Mouse (Mus musculus) E14TG2a.4 (cell line): Measurements from ENCODE around the gene Pacsin1.

Experiments
- H3K27me3 ChIP-seq: 2 replicates; pipeline ENCODE4 v1.6.1; 2014; ENCODE audit warnings: low read length, control low read depth; ENCODE audit not compliant: insufficient read depth
- H3K36me3 ChIP-seq: 2 replicates; pipeline ENCODE4 v1.6.1; 2014; ENCODE audit warnings: low read length, control low read depth; ENCODE audit not compliant: insufficient read depth
- H3K4me1 ChIP-seq: replicated peaks from 2 replicates; pipeline ENCODE4 v1.6.1; 2014; ENCODE audit warnings: low read depth, low read length, control low read depth
- H3K4me3 ChIP-seq: replicated peaks from 2 replicates; pipeline ENCODE4 v1.5.1; 2014; ENCODE audit warnings: mild to moderate bottlenecking, low read length
- H3K9me3 ChIP-seq: 2 replicates; pipeline ENCODE4 v1.6.1; 2014; ENCODE audit warnings: low read length, control low read depth
- CTCF ChIP-seq: conservative IDR thresholded peaks from 2 replicates; pipeline ENCODE4 v1.5.1; 2014; ENCODE audit warnings: low read length
- NANOG ChIP-seq: IDR thresholded peaks from 2 replicates; pipeline ENCODE4 v1.6.1; 2014; ENCODE audit warnings: borderline replicate concordance, low read length, mixed read lengths
- POU5F1 ChIP-seq: IDR thresholded peaks from 2 replicates; pipeline ENCODE4 v1.6.1; 2014; ENCODE audit warnings: low read length, borderline replicate concordance

Pacsin1 gene

GRCm38 (mm10) chr17:27734344-27735073, 79.2 kb downstream of the Pacsin1 start:
- TF ChIP-seq CTCF, result no peak
- TF ChIP-seq POU5F1, result no peak
- TF ChIP-seq NANOG, result no peak
- Histone ChIP-seq H3K9me3 (no peaks in the 10 kb centered on the region), H3K4me3 (no peak overlapping the region), H3K4me1 (peaks cover 44% of the 10 kb centered on the region), H3K27me3 (no peaks in the 10 kb centered on the region), H3K36me3 (no peaks in the 10 kb centered on the region)

- Histone ChIP-seq H3K36me3 (0 out of 2 replicates have a peak, but pooled peaks cover 4% of the 10 kb centered on the region), H3K4me3 (no peak overlapping the region), H3K9me3 (no peaks in the 10 kb centered on the region), H3K27me3 (no peaks in the 10 kb centered on the region), H3K4me1 (peaks cover 54% of the 10 kb centered on the region)
- TF ChIP-seq POU5F1, result no peak
- TF ChIP-seq NANOG, result no peak
- no peak for TF ChIP-seq CTCF
Observed at GRCm38 (mm10) chr17:27740961-27741360, 85.7 kb downstream of the Pacsin1 start.

- TF ChIP-seq POU5F1 (no peak), CTCF (no peak)
- no peaks in the 10 kb centered on the region for H3K9me3 ChIP-seq
- H3K4me3 ChIP-seq, result no peak overlapping the region
- peaks cover 43% of the 10 kb centered on the region for H3K4me1 ChIP-seq
- H3K27me3 ChIP-seq, result no peaks in the 10 kb centered on the region
- peaks cover 45% of the 10 kb centered on the region for H3K36me3 ChIP-seq
Observed at GRCm38 (mm10) chr17:27746446-27746845, 91.1 kb downstream of the Pacsin1 start.

GRCm38 (mm10) chr17:27748123-27748522, 92.8 kb downstream of the Pacsin1 start:
- peaks cover 62% of the 10 kb centered on the region for H3K36me3 ChIP-seq
- no peaks in the 10 kb centered on the region for H3K9me3 ChIP-seq
- no peak overlapping the region for H3K4me3 ChIP-seq
- TF ChIP-seq CTCF, result no peak
- H3K27me3 ChIP-seq, result no peaks in the 10 kb centered on the region
- peaks cover 46% of the 10 kb centered on the region for H3K4me1 ChIP-seq

- Histone ChIP-seq H3K4me1 (peaks cover 55% of the 10 kb centered on the region), H3K36me3 (peaks cover 82% of the 10 kb centered on the region), H3K9me3 (no peaks in the 10 kb centered on the region), H3K27me3 (no peaks in the 10 kb centered on the region), H3K4me3 (no peak overlapping the region)
- TF ChIP-seq CTCF (no peak), POU5F1 (no peak), NANOG (no peak)
Observed at GRCm38 (mm10) chr17:27750451-27750942, 95.2 kb downstream of the Pacsin1 start.

- no peak for TF ChIP-seq NANOG
- TF ChIP-seq POU5F1, result no peak
- TF ChIP-seq CTCF, result no peak
- Histone ChIP-seq H3K4me1 (peaks cover 61% of the 10 kb centered on the region), H3K4me3 (no peak overlapping the region)
Observed at GRCm38 (mm10) chr17:27751314-27752202, 96.2 kb downstream of the Pacsin1 start.

GRCm38 (mm10) chr17:27760169-27760568, 104.9 kb downstream of the Pacsin1 start:
- no peak overlapping the region for H3K4me3 ChIP-seq
- H3K36me3 ChIP-seq, result peaks cover 88% of the 10 kb centered on the region
- H3K27me3 ChIP-seq, result no peaks in the 10 kb centered on the region
- H3K4me1 ChIP-seq, result peaks cover 45% of the 10 kb centered on the region
- TF ChIP-seq NANOG (no peak), POU5F1 (no peak), CTCF (no peak)
- H3K9me3 ChIP-seq, result no peaks in the 10 kb centered on the region; the same call in 1 of the 2 replicates

More at GRCm38 (mm10) chr17:27751314-27752202, 96.2 kb downstream of the Pacsin1 start:
- no peaks in the 10 kb centered on the region for H3K27me3 ChIP-seq
- H3K9me3 ChIP-seq, result no peaks in the 10 kb centered on the region
- peaks cover 89% of the 10 kb centered on the region for H3K36me3 ChIP-seq
